Mouse (Mus musculus) stomach, embryonic 16.5 days (tissue): Measurements from ENCODE around the gene Zkscan6. TPM values are rescaled to one million over a fixed set of nuclear protein-coding genes. Genes with fewer than 3 reads are reported as not detected.

ENCODE experiments used
- ATAC-seq: fragments of 200-750 bp; cut with Nextera tagmentation; 2 replicates; pipeline ENCODE4 v1.8.0; 2017; ENCODE audit warnings: moderate number of reproducible peaks, moderate TSS enrichment; ENCODE audit not compliant: insufficient read depth, low FRiP score
- H3K27ac ChIP-seq: fragments of 300-500 bp; sonication (generic); 2 replicates; pipeline ENCODE4 v1.5.1; 2014; ENCODE audit warnings: low read length
- H3K27me3 ChIP-seq: fragments of 300-500 bp; sonication (generic); 2 replicates; pipeline ENCODE4 v1.6.1; 2014; ENCODE audit warnings: low read length, control low read depth, mixed read lengths; ENCODE audit not compliant: control insufficient read depth, insufficient read depth
- H3K36me3 ChIP-seq: fragments of 300-500 bp; sonication (generic); 2 replicates; pipeline ENCODE4 v1.6.1; 2014; ENCODE audit warnings: low read length; ENCODE audit not compliant: control insufficient read depth, insufficient read depth
- H3K4me1 ChIP-seq: fragments of 300-500 bp; sonication (generic); 2 replicates; pipeline ENCODE4 v1.6.1; 2014; ENCODE audit warnings: low read length, control low read depth, mixed read lengths; ENCODE audit not compliant: control insufficient read depth, insufficient read depth
- H3K4me2 ChIP-seq: fragments of 300-500 bp; sonication (generic); 2 replicates; pipeline ENCODE4 v1.6.1; 2014; ENCODE audit warnings: low read depth, low read length, mixed read lengths
- H3K4me3 ChIP-seq: fragments of 300-500 bp; sonication (generic); replicated peaks from 2 replicates; pipeline ENCODE4 v1.5.1; 2014; ENCODE audit warnings: mild to moderate bottlenecking, low read length
- H3K9ac ChIP-seq: fragments of 300-500 bp; sonication (generic); 2 replicates; pipeline ENCODE4 v1.6.1; 2014; ENCODE audit warnings: low read length
- H3K9me3 ChIP-seq: fragments of 300-500 bp; sonication (generic); replicated peaks from 2 replicates; pipeline ENCODE4 v1.6.1; 2016; ENCODE audit warnings: low read length, control low read depth; ENCODE audit not compliant: control insufficient read depth
- WGBS: fragments of 180-500 bp; shearing (Covaris S2); extraction: QIAGEN DNeasy Blood & Tissue Kit; methylation state at CpG from one replicate; pipeline ENCODE4 v1.1.7; 2014; 5-methylcytosine and 5-hydroxymethylcytosine counted together
- polyA plus RNA-seq: library from polyadenylated mRNA; unstranded; fragments of >200 nt; fragmentation: Nextera tagmentation; extraction: Ambion mirVana; gene quantifications from 2 replicates; pipeline ENCODE4 v1.2.1, GENCODE M21; 2015

The Zkscan6 gene
- polyA plus RNA-seq, 1 experiment from 2014 or later, result 15.9 TPM

DNA sequence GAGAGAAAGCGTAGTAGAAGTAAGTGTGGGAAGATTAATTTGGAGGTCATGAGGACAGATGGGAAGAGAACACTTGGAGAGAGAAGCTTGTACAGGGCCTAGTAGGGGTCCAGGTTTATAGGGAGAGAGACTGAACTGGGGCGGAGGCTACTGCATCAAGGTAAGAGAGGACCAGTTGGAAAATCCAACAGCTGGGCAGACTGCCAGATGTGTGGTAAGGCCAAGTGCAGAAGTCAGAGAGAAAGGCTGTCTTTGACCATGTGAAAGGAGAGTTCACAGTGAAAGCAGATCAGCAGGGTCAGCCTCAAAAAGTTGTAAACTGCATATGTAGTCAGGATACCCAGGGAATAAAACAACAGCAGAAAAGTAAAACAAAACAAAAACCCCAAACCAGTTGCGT lies 17.6 kb downstream of the Zkscan6 start:
- ATAC-seq, result no peak
- Histone ChIP-seq H3K9ac (no peak overlapping the region), H3K4me3 (no peak overlapping the region), H3K27me3 (no peaks in the 10 kb centered on the region), H3K4me2 (no peak overlapping the region), H3K36me3 (peaks cover 22% of the 10 kb centered on the region; the same call in 1 of the 2 replicates), H3K27ac (no peak overlapping the region), H3K9me3 (no peaks in the 10 kb centered on the region), H3K4me1 (0 out of 2 replicates have a peak, but pooled peaks cover 3% of the 10 kb centered on the region)
- 71% methylated on average over 3 of the region's 3 CpGs for WGBS

DNA sequence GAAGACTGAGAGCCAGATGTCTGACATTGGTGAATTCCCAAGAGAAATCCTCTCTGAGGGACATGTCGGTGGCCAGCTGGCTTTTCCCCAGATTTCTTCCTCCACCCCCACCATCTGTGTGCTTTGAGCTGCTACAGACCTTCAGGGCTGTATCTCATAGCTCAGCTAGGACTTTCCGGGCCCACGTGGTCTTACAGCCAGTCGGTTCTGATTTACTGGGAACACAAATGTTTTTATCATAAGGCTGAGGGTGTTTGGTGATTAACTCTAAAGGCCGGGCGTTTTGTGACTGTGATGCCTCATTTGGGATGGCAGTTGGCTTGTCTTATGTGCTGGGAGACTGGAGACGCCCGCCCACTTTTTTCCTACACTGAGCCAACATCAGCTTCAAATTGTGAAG lies 32.0 kb downstream of the Zkscan6 start:
- ATAC-seq, result no peak

DNA sequence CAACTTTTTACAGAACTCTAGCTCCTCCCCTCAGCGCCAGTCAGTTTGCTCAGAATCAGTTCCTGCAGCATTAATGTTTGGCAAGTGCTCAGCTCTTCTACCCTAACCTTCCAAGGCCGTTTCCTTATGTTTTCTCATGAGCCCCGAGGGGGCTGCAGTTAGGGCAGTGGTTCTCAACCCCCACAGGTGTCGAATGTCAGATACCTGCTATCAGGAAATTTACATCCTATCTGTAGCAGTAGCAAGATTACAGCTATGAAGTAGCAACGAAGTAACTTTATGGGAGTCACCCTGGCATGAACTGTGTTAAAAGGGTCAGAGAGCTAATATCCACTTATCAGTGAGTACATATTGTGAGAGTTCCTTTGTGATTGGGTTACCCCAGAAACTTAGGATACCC lies 39.5 kb downstream of the Zkscan6 start:
- Histone ChIP-seq H3K9me3 (no peaks in the 10 kb centered on the region), H3K4me1 (no peaks in the 10 kb centered on the region), H3K36me3 (no peaks in the 10 kb centered on the region), H3K4me3 (no peak overlapping the region), H3K9ac (no peak overlapping the region), H3K27ac (no peak overlapping the region), H3K4me2 (no peak overlapping the region), H3K27me3 (no peaks in the 10 kb centered on the region)
- 63% methylated on average over 5 of the region's 5 CpGs for WGBS
- no peak for ATAC-seq

More for the DNA sequence above, 32.0 kb downstream of the Zkscan6 start:
- H3K27ac ChIP-seq, result no peak overlapping the region
- H3K9ac ChIP-seq, result no peak overlapping the region
- no peak overlapping the region for H3K4me2 ChIP-seq
- H3K27me3 ChIP-seq, result no peaks in the 10 kb centered on the region
- WGBS, result 50% methylated on average over 8 of the region's 8 CpGs
- H3K9me3 ChIP-seq, result no peaks in the 10 kb centered on the region
- H3K4me1 ChIP-seq, result peaks cover 5% of the 10 kb centered on the region; the same call in 1 of the 2 replicates
- no peaks in the 10 kb centered on the region for H3K36me3 ChIP-seq
- no peak overlapping the region for H3K4me3 ChIP-seq

DNA sequence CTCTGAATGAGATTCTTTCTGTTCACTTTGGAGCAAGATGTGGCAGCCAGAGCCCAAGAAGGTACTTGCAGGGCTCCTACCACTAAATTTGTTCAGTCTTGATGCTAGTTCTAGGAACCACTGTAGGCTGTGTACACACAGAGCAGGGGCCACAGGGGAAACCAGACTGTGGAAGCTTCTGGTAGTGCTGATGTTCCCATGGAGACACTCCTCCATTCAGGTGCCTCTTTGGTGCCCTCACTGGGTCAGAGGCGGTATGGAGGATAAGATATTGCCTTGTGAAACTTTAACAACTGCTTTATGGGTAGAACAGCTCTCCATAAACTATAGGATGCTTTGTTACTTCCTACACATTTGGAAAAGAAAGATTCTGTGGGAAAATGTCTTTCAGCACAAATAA lies 45.1 kb downstream of the Zkscan6 start:
- H3K4me2 ChIP-seq, result no peak overlapping the region
- ATAC-seq, result peak; percentile 37; the same call in 1 of the 2 replicates
- H3K9me3 ChIP-seq, result no peaks in the 10 kb centered on the region
- no peaks in the 10 kb centered on the region for H3K4me1 ChIP-seq
- no peak overlapping the region for H3K9ac ChIP-seq
- H3K27me3 ChIP-seq, result no peaks in the 10 kb centered on the region
- no peak overlapping the region for H3K27ac ChIP-seq
- no peak overlapping the region for H3K4me3 ChIP-seq
- 26% methylated on average over 1 of the region's 1 CpGs for WGBS
- no peaks in the 10 kb centered on the region for H3K36me3 ChIP-seq

DNA sequence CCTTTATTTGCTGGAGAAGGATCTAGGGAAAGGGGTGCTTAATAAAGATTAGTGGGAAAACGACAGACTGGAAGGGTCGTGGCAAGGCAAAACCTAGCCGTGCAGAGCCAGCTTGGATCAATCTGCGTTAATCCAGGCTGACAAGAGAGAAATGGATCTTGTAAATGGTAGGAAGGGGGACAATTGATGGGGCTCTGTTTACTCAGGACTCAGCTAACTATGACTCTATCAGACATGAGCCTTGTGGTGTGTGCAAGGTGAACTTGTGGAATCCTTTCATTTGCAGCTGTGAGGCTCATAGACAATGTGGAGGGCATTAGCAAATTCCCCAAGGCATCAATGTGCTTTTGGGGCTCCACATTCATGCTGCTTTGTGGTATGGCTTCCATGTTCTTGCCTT lies 54.5 kb downstream of the Zkscan6 start:
- Histone ChIP-seq H3K9me3 (no peaks in the 10 kb centered on the region), H3K9ac (no peak overlapping the region), H3K4me1 (peaks cover 5% of the 10 kb centered on the region), H3K4me3 (no peak overlapping the region), H3K27ac (peak overlapping the region; percentile 69), H3K27me3 (no peaks in the 10 kb centered on the region), H3K4me2 (no peak overlapping the region), H3K36me3 (no peaks in the 10 kb centered on the region)
- WGBS, result 13% methylated on average over 4 of the region's 4 CpGs
- peak; percentile 50; the same call in 1 of the 2 replicates for ATAC-seq

DNA sequence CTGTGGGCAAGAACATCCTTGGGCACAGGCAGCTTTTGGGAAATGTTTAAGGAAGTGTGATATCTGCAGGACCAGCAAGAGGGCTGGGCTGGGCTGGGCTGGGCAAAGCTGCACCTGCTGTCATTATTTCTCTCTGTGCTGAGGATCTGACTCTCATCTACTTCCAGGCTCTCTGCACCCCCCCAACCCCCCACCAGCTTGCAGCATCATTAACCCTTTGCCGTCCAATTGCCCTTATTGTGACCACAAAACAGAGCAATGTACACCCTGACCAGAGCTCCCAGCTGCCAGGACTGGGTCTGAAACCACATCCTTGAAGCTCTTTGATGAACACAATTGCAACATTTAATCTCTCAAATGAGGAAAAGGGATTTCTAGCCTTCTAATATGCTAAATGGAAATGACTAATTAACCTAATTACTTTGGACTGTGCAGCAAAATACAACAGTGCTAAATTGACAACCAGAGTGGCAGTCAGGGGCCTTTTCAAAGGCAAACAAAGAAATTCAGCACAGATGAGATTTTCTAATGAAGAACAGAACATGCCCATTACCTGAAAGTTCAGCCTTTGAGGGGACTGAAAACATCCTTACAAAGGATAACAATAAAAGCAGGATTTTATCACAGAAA lies 70.3 kb downstream of the Zkscan6 start:
- 77% methylated on average over 1 of the region's 1 CpGs for WGBS
- no peaks in the 10 kb centered on the region for H3K36me3 ChIP-seq
- H3K4me1 ChIP-seq, result no peaks in the 10 kb centered on the region
- H3K4me2 ChIP-seq, result no peak overlapping the region
- no peaks in the 10 kb centered on the region for H3K27me3 ChIP-seq
- no peak overlapping the region for H3K4me3 ChIP-seq
- no peaks in the 10 kb centered on the region for H3K9me3 ChIP-seq
- no peak overlapping the region for H3K27ac ChIP-seq
- no peak overlapping the region for H3K9ac ChIP-seq
- ATAC-seq, result no peak

Other genes starting within 250 kb of the Zkscan6 start
- 56.2 and 56.4 TPM in 2 replicates for gene Map2k4, start 18.9 kb upstream of the Zkscan6 start, polyA plus RNA-seq